Mouse (Mus musculus): ENCODE results near the gene Abce1.

- no peak for TF ChIP-seq CTCF (IDR thresholded peaks at IDR 0.05; ENCODE audit: control insufficient read depth, insufficient read depth, insufficient replicate concordance, low read depth, low read length)
- TF ChIP-seq POLR2A (IDR thresholded peaks at IDR 0.05; ENCODE audit: control insufficient read depth, low read depth, low read length) = no peak
Measured at GRCm38 (mm10) chr8:79692531-79692930, 19.0 kb downstream of the Abce1 start.
